Mouse (Mus musculus) ES-Bruce4 (cell line): ENCODE data around the gene Cish. TPM values are rescaled to one million over a fixed set of nuclear protein-coding genes. Genes with fewer than 3 reads are reported as not detected.

ENCODE experiments used
- H3K27ac ChIP-seq: 2 replicates; pipeline ENCODE4 v1.5.1; 2012; ENCODE audit warnings: low read length, inconsistent platforms; ENCODE audit not compliant: insufficient read depth
- H3K27me3 ChIP-seq: 2 replicates; pipeline ENCODE4 v1.6.1; 2012; ENCODE audit warnings: mild to moderate bottlenecking, low read length, inconsistent platforms; ENCODE audit not compliant: control insufficient read depth, poor library complexity, insufficient read depth, severe bottlenecking
- H3K36me3 ChIP-seq: 2 replicates; pipeline ENCODE4 v1.6.1; 2012; ENCODE audit warnings: inconsistent platforms, mild to moderate bottlenecking, low read length, moderate library complexity; ENCODE audit not compliant: control insufficient read depth, poor library complexity, insufficient read depth, severe bottlenecking
- H3K4me1 ChIP-seq: one replicate; pipeline ENCODE4 v1.8.1; 2011; ENCODE audit warnings: low read length; ENCODE audit not compliant: control insufficient read depth, insufficient read depth
- H3K4me3 ChIP-seq: 2 replicates; pipeline ENCODE4 v1.5.1; 2011; ENCODE audit warnings: low read depth, mild to moderate bottlenecking, low read length
- H3K9ac ChIP-seq: 2 replicates; pipeline ENCODE4 v1.6.1; 2012; ENCODE audit warnings: low read depth, mild to moderate bottlenecking, inconsistent platforms; ENCODE audit not compliant: poor library complexity, severe bottlenecking
- H3K9me3 ChIP-seq: replicated peaks from 2 replicates; pipeline ENCODE4 v1.6.1; 2012; ENCODE audit warnings: mild to moderate bottlenecking, low read length, inconsistent platforms; ENCODE audit not compliant: control insufficient read depth, poor library complexity, insufficient read depth, severe bottlenecking
- CTCF ChIP-seq: IDR thresholded peaks from one replicate; pipeline ENCODE4 v1.8.1; 2011; ENCODE audit warnings: low read depth, low read length
- EP300 ChIP-seq: IDR thresholded peaks from 2 replicates; pipeline ENCODE4 v1.6.1; 2011; ENCODE audit warnings: low read depth, low read length; ENCODE audit not compliant: insufficient read depth
- POLR2A ChIP-seq: IDR thresholded peaks from one replicate; pipeline ENCODE4 v1.8.1; 2011; ENCODE audit warnings: low read length; ENCODE audit not compliant: insufficient read depth
- polyA plus RNA-seq: library from polyadenylated mRNA; stranded (reverse); fragments of >200 nt; gene quantifications from 2 replicates; pipeline ENCODE4 v1.2.4, GENCODE M21; 2011; ENCODE audit warnings: low read depth; ENCODE audit not compliant: missing spikeins, insufficient read depth, insufficient read length

Cish gene
- polyA plus RNA-seq, 1 experiment: 13.7 TPM

DNA sequence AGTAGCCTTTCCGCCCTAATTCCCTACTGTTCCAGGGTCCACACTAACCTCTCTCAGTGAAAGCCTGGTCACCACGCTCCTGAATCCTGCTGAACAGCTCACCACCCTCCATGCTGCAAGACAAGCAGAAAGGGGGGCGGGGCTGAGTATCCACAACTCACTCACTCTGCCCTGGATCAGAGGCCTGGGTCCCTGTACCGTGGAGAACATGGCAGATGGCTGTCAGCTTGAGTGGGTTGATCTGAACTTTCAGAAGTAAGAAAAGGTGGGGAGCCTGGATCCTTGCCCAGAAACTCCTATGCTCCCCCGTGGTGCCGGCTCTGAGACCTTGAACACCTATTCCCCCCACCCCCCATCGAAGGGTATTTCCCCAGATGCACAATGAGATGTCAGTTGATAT is 33.5 kb upstream of the Cish start:
- Histone ChIP-seq H3K9ac (no peak overlapping the region), H3K27ac (no peak overlapping the region), H3K9me3 (no peaks in the 10 kb centered on the region), H3K27me3 (no peaks in the 10 kb centered on the region), H3K4me3 (no peak overlapping the region), H3K36me3 (peaks cover 9% of the 10 kb centered on the region; the same call in 1 of the 2 replicates), H3K4me1 (peaks cover 2% of the 10 kb centered on the region)
- no peak for TF ChIP-seq EP300
- TF ChIP-seq POLR2A: no peak
- TF ChIP-seq CTCF: no peak

DNA sequence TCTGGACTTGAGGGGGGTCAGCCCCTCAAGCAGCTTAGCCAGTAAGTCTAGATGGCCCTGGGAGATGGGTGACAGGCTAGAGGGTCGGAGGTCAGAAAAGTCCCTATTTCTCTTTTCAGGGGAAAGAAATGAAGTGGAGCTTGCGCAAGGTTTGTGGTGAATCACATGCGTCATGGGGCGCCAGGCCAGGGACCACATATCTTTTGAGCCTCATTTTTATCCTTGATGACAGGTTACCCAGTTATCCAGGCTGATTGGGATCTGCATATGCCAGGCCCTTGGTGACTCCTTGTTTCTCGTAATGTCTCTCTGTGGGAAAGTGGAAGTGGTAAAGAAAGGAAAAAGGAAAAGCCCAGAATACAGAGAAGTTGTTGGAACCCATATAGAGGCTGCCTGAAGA is 31.9 kb upstream of the Cish start:
- TF ChIP-seq POLR2A: no peak
- no peaks in the 10 kb centered on the region for H3K27me3 ChIP-seq

DNA sequence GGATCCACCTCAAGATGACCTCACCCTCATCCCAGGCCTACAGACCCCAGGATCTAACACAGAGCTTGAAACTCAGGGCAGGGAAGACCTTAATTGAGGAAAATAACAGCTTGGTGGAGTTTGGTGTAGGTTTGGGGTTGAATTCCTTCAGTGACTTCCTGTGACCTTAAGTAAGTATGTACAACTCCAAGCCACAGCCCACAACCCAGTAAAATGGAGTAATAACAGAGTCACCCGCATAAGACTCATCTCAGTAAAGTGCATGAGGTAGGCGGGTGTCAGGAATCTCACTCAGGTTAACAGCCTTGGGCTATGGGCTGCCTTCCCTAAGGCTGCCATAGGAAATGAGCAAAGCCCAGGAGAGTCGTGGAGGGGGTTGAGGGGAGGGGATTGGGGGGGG is 31.1 kb upstream of the Cish start:
- Histone ChIP-seq H3K27me3 (no peaks in the 10 kb centered on the region), H3K9me3 (no peaks in the 10 kb centered on the region), H3K4me3 (no peak overlapping the region), H3K4me1 (peaks cover 2% of the 10 kb centered on the region), H3K9ac (no peak overlapping the region), H3K36me3 (0 out of 2 replicates have a peak, but pooled peaks cover 6% of the 10 kb centered on the region), H3K27ac (no peak overlapping the region)
- no peak for TF ChIP-seq EP300
- no peak for TF ChIP-seq CTCF
- no peak for TF ChIP-seq POLR2A

More for the DNA sequence above, 31.9 kb upstream of the Cish start:
- no peak overlapping the region for H3K4me3 ChIP-seq
- H3K4me1 ChIP-seq: peaks cover 2% of the 10 kb centered on the region
- no peak overlapping the region for H3K9ac ChIP-seq
- no peak overlapping the region for H3K27ac ChIP-seq
- 0 out of 2 replicates have a peak, but pooled peaks cover 9% of the 10 kb centered on the region for H3K36me3 ChIP-seq
- no peaks in the 10 kb centered on the region for H3K9me3 ChIP-seq

DNA sequence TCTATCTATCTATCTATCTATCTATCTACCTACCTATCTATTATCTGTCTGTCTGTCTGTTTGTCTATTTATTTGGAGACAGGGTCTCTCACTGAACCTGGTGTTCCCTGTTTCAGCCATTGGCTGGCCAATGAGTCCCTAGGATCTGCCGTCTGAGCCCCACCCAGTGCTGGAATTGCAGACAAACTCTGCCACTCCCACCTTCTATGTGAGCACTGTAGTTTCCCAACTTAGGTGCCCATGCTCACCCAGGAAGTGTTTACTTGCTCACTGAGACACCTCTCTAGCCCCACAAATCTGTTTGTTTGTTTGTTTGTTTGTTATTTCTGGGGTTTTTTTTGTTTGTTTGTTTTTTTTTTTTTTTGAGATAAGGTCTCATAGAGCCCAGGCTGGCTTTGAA is 28.8 kb upstream of the Cish start:
- Histone ChIP-seq H3K27ac (no peak overlapping the region), H3K27me3 (no peaks in the 10 kb centered on the region), H3K36me3 (no peaks in the 10 kb centered on the region), H3K9ac (no peak overlapping the region), H3K9me3 (no peaks in the 10 kb centered on the region), H3K4me3 (no peak overlapping the region), H3K4me1 (peaks cover 4% of the 10 kb centered on the region)
- no peak for TF ChIP-seq POLR2A
- TF ChIP-seq CTCF: no peak
- no peak for TF ChIP-seq EP300

DNA sequence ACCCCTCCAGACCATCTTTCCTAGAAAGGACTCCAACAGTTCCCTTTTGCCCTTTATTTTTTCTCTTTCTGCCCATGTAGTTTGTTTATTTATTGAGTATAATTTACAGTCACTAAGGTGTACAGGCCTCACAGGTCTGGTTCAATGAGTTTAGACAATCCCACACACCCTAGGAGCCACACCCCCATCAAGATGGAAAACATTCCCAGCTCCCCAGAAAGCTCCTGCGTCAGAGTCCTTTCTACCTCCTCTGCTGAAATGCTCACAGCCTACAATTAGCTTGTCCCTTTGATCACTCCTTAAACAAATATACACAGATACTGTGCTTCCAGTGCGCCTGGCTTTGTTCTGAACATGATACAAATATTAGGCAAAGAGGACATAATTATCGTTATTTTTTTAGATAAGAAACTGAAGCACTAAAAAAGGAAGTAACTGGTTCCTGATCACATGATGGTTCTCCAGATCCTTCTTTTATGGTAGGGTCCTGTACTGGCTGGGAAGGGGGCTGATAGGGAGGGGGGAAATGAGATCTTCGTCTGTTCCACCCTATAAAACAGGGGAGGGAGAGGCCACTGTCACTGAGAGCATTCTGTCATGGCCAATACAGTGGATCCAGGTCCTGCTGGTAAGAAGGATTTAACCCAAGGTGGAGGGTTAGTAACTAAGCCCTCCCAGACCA is 28.0 kb upstream of the Cish start:
- no peak overlapping the region for H3K27ac ChIP-seq
- H3K9ac ChIP-seq: no peak overlapping the region
- no peak for TF ChIP-seq CTCF
- no peak for TF ChIP-seq EP300
- no peak for TF ChIP-seq POLR2A
- H3K4me1 ChIP-seq: peaks cover 4% of the 10 kb centered on the region
- H3K4me3 ChIP-seq: no peak overlapping the region
- no peaks in the 10 kb centered on the region for H3K36me3 ChIP-seq
- no peaks in the 10 kb centered on the region for H3K27me3 ChIP-seq
- no peaks in the 10 kb centered on the region for H3K9me3 ChIP-seq

DNA sequence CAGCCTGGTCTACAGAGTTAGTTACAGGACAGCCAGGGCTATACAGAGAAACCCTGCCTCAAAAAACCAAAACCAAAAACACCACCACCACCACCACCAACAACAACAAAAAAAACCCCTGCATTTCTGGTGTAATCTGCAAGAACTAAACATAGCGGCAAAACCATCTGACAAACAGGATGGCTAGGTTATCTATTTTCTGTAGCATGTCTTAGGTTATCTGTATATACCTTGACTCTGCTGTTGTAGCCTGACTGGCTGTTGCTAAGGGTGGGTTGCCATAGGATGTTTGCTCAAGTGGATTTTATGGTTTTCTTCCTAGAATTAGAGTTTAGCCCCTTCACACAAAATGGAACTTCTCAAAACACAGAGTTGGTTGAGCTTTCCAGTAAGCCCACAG is 26.1 kb upstream of the Cish start:
- Histone ChIP-seq H3K9ac (no peak overlapping the region), H3K36me3 (no peaks in the 10 kb centered on the region), H3K27ac (no peak overlapping the region), H3K9me3 (no peaks in the 10 kb centered on the region), H3K4me3 (no peak overlapping the region), H3K27me3 (no peaks in the 10 kb centered on the region), H3K4me1 (peaks cover 4% of the 10 kb centered on the region)
- TF ChIP-seq CTCF: no peak
- TF ChIP-seq POLR2A: no peak
- no peak for TF ChIP-seq EP300
